Mouse (Mus musculus): Measurements from ENCODE around the gene Tmc7. TPM values are rescaled to one million over a fixed set of nuclear protein-coding genes. Genes with fewer than 3 reads are reported as not detected.
A peak's percentile ranks its signal among the peaks of the same experiment; 100 is the strongest.

The Tmc7 gene
- polyA plus RNA-seq, 1 experiment from 2014 or later = 7.5 TPM

- no peak for DNase-seq (ENCODE audit: low spot score)
Observed at GRCm38 (mm10) chr7:118571350-118571749, 13.2 kb downstream of the Tmc7 start.

GRCm38 (mm10) chr7:118569121-118569543 is 15.4 kb downstream of the Tmc7 start:
- Histone ChIP-seq H3K36me3 (replicated peaks; ENCODE audit: control insufficient read depth, insufficient read depth) (peaks cover 8% of the 10 kb centered on the region; the same call in 1 of the 2 replicates), H3K4me3 (replicated peaks; ENCODE audit: low read length) (no peak overlapping the region), H3K27ac (no peak overlapping the region), H3K4me1 (replicated peaks; ENCODE audit: control insufficient read depth, insufficient read depth, low read length) (no peaks in the 10 kb centered on the region), H3K9ac (no peak overlapping the region), H3K9me3 (ENCODE audit: control insufficient read depth, low read length) (peaks cover 6% of the 10 kb centered on the region; the same call in 1 of the 2 replicates), H3K4me2 (replicated peaks) (no peak overlapping the region), H3K27me3 (ENCODE audit: control insufficient read depth, insufficient read depth, low read length) (no peaks in the 10 kb centered on the region)
- WGBS = 24% methylated on average over 6 of the region's 6 CpGs
- ATAC-seq (ENCODE audit: low FRiP score) = peak; percentile 62
- no peak for DNase-seq (ENCODE audit: low spot score)

More at GRCm38 (mm10) chr7:118571350-118571749, 13.2 kb downstream of the Tmc7 start:
- H3K36me3 ChIP-seq (replicated peaks; ENCODE audit: control insufficient read depth, insufficient read depth) = no peaks in the 10 kb centered on the region
- H3K4me1 ChIP-seq (replicated peaks; ENCODE audit: control insufficient read depth, insufficient read depth, low read length) = no peaks in the 10 kb centered on the region
- no peak overlapping the region for H3K4me2 ChIP-seq (replicated peaks)
- 41% methylated on average over 5 of the region's 5 CpGs for WGBS
- peaks cover 6% of the 10 kb centered on the region; the same call in 1 of the 2 replicates for H3K9me3 ChIP-seq (ENCODE audit: control insufficient read depth, low read length)
- no peak overlapping the region for H3K4me3 ChIP-seq (replicated peaks; ENCODE audit: low read length)
- no peak overlapping the region for H3K27ac ChIP-seq
- H3K9ac ChIP-seq = no peak overlapping the region
- ATAC-seq (ENCODE audit: low FRiP score) = no peak
- no peaks in the 10 kb centered on the region for H3K27me3 ChIP-seq (ENCODE audit: control insufficient read depth, insufficient read depth, low read length)

GRCm38 (mm10) chr7:118554290-118554689 is 30.2 kb downstream of the Tmc7 start:
- Histone ChIP-seq H3K27me3 (ENCODE audit: control insufficient read depth, insufficient read depth, low read length) (no peaks in the 10 kb centered on the region), H3K36me3 (replicated peaks; ENCODE audit: control insufficient read depth, insufficient read depth) (peaks cover 60% of the 10 kb centered on the region), H3K9me3 (ENCODE audit: control insufficient read depth, low read length) (peaks cover 15% of the 10 kb centered on the region), H3K27ac (no peak overlapping the region), H3K4me1 (replicated peaks; ENCODE audit: control insufficient read depth, insufficient read depth, low read length) (no peaks in the 10 kb centered on the region), H3K4me2 (replicated peaks) (no peak overlapping the region), H3K9ac (no peak overlapping the region), H3K4me3 (replicated peaks; ENCODE audit: low read length) (no peak overlapping the region)
- 49% methylated on average over 2 of the region's 2 CpGs for WGBS
- no peak for ATAC-seq (ENCODE audit: low FRiP score)
- no peak for DNase-seq (ENCODE audit: low spot score)

DNA sequence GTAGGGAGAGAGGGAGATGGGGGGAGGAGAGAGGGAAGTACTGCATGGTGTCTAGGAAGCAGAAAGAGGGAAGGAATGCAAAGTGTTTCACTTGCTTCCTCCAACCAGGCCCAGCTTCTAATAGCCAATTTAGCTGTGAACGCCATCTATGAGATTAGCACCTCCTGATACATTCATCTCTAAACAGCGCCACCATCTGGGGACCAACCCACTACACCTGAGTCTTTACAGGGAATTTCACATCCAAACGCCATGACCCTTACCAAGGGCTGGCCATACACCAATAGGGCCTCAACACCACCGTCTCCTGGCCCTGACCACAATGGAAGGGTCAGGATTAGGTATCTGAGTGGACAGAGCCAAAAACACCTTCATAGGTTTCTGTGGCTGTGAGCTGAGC is 30.7 kb downstream of the Tmc7 start:
- H3K4me3 ChIP-seq (replicated peaks; ENCODE audit: low read length) = no peak overlapping the region
- DNase-seq (ENCODE audit: low spot score) (no peak), ATAC-seq (ENCODE audit: low FRiP score) (no peak)
- no peak overlapping the region for H3K4me2 ChIP-seq (replicated peaks)
- H3K27me3 ChIP-seq (ENCODE audit: control insufficient read depth, insufficient read depth, low read length) = no peaks in the 10 kb centered on the region
- 71% methylated on average over 4 of the region's 4 CpGs for WGBS
- H3K27ac ChIP-seq = no peak overlapping the region
- no peak overlapping the region for H3K9ac ChIP-seq
- peaks cover 15% of the 10 kb centered on the region for H3K9me3 ChIP-seq (ENCODE audit: control insufficient read depth, low read length)
- H3K36me3 ChIP-seq (replicated peaks; ENCODE audit: control insufficient read depth, insufficient read depth) = peaks cover 55% of the 10 kb centered on the region
- H3K4me1 ChIP-seq (replicated peaks; ENCODE audit: control insufficient read depth, insufficient read depth, low read length) = no peaks in the 10 kb centered on the region

DNA sequence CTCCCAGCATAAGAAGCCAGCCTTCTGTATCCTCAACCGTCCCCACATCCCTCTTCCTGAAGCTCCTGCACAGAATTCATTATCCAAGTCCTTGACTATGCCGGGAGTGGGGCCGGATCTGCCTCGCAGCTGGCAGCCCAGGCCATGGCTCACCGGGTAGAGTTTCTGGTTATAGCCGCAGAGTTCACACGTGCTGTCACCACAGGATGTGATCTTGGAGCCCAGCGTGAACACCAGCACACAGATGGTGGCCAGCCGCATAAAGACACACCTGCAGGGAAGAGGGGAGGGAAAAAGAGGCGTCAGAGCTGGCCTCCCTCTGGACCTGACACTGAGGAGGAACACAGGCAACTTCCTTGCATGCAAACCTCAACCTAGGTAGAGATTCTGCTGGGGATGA is 37.1 kb downstream of the Tmc7 start:
- H3K9ac ChIP-seq = no peak overlapping the region
- no peaks in the 10 kb centered on the region for H3K4me1 ChIP-seq (replicated peaks; ENCODE audit: control insufficient read depth, insufficient read depth, low read length)
- no peaks in the 10 kb centered on the region for H3K27me3 ChIP-seq (ENCODE audit: control insufficient read depth, insufficient read depth, low read length)
- H3K4me3 ChIP-seq (replicated peaks; ENCODE audit: low read length) = no peak overlapping the region
- H3K36me3 ChIP-seq (replicated peaks; ENCODE audit: control insufficient read depth, insufficient read depth) = peaks cover 59% of the 10 kb centered on the region
- H3K9me3 ChIP-seq (ENCODE audit: control insufficient read depth, low read length) = peaks cover 11% of the 10 kb centered on the region
- no peak for DNase-seq (ENCODE audit: low spot score)
- ATAC-seq (ENCODE audit: low FRiP score) = no peak
- no peak overlapping the region for H3K4me2 ChIP-seq (replicated peaks)
- H3K27ac ChIP-seq = no peak overlapping the region
- WGBS = 85% methylated on average over 10 of the region's 10 CpGs

GRCm38 (mm10) chr7:118544128-118544527 is 40.4 kb downstream of the Tmc7 start:
- 89% methylated on average over 4 of the region's 4 CpGs for WGBS
- Histone ChIP-seq H3K9ac (no peak overlapping the region), H3K4me2 (replicated peaks) (no peak overlapping the region), H3K4me1 (replicated peaks; ENCODE audit: control insufficient read depth, insufficient read depth, low read length) (no peaks in the 10 kb centered on the region), H3K9me3 (ENCODE audit: control insufficient read depth, low read length) (no peaks in the 10 kb centered on the region), H3K27ac (no peak overlapping the region), H3K4me3 (replicated peaks; ENCODE audit: low read length) (no peak overlapping the region), H3K27me3 (ENCODE audit: control insufficient read depth, insufficient read depth, low read length) (no peaks in the 10 kb centered on the region), H3K36me3 (replicated peaks; ENCODE audit: control insufficient read depth, insufficient read depth) (peaks cover 48% of the 10 kb centered on the region)
- DNase-seq (ENCODE audit: low spot score) = no peak
- ATAC-seq (ENCODE audit: low FRiP score) = no peak

GRCm38 (mm10) chr7:118535076-118535475 is 49.5 kb downstream of the Tmc7 start:
- DNase-seq (ENCODE audit: low spot score) (no peak), ATAC-seq (ENCODE audit: low FRiP score) (no peak)
- no peaks in the 10 kb centered on the region for H3K27me3 ChIP-seq (ENCODE audit: control insufficient read depth, insufficient read depth, low read length)
- no peak overlapping the region for H3K4me2 ChIP-seq (replicated peaks)
- H3K9ac ChIP-seq = no peak overlapping the region
- H3K4me1 ChIP-seq (replicated peaks; ENCODE audit: control insufficient read depth, insufficient read depth, low read length) = peaks cover 8% of the 10 kb centered on the region; the same call in 1 of the 2 replicates
- H3K27ac ChIP-seq = no peak overlapping the region
- H3K36me3 ChIP-seq (replicated peaks; ENCODE audit: control insufficient read depth, insufficient read depth) = peaks cover 8% of the 10 kb centered on the region
- no peaks in the 10 kb centered on the region for H3K9me3 ChIP-seq (ENCODE audit: control insufficient read depth, low read length)
- 93% methylated on average over 4 of the region's 4 CpGs for WGBS
- no peak overlapping the region for H3K4me3 ChIP-seq (replicated peaks; ENCODE audit: low read length)

DNA sequence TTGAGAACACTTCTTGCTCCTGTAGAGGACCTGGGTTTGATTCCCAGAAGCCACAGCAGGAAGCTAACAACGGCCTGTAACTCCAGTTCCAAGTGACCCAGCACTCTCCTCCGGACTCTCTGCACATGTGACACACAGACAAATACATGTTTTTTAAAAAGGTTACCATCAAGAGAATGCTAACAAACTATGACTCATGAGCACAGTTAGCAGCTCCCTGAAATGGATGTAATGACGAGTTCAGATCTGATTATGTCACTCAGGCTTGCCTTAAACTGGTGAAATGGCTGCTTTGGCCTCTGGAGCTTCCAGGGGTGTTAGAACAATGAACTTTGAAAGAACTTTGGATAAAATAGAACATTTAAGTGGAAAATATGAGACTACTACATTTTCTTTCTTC is 50.2 kb downstream of the Tmc7 start:
- DNase-seq (ENCODE audit: low spot score) (no peak), ATAC-seq (ENCODE audit: low FRiP score) (no peak)
- H3K27me3 ChIP-seq (ENCODE audit: control insufficient read depth, insufficient read depth, low read length) = no peaks in the 10 kb centered on the region
- H3K4me3 ChIP-seq (replicated peaks; ENCODE audit: low read length) = no peak overlapping the region
- H3K9me3 ChIP-seq (ENCODE audit: control insufficient read depth, low read length) = no peaks in the 10 kb centered on the region
- H3K9ac ChIP-seq = no peak overlapping the region
- 81% methylated on average over 3 of the region's 3 CpGs for WGBS
- H3K4me1 ChIP-seq (replicated peaks; ENCODE audit: control insufficient read depth, insufficient read depth, low read length) = peaks cover 8% of the 10 kb centered on the region; the same call in 1 of the 2 replicates
- H3K27ac ChIP-seq = no peak overlapping the region
- H3K4me2 ChIP-seq (replicated peaks) = no peak overlapping the region
- H3K36me3 ChIP-seq (replicated peaks; ENCODE audit: control insufficient read depth, insufficient read depth) = 0 out of 2 replicates have a peak, but pooled peaks cover 6% of the 10 kb centered on the region

DNA sequence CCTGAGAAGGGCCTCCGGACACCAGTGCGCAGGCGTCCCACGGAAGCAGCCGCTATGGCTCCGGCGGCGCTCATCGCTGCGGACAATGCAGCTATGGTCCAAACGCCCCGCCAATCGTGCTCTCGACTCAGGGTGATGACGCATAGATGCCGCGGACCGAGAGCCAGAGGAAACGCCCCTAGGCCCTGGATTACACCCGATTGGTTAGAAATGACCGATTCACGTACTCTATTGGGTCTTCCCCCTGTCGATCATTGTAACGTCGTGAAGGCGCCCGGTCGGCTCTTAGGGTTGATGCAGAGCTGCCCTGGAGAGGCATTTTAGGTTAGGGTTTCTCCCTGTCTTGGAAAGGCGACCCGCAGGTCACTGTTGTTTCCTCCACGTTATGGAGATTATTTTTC is 51.4 kb downstream of the Tmc7 start, which contains the start of gene Coq7:
TSS of gene Coq7 (minus strand) at position 179 of the 401 bp plus-strand sequence.
- WGBS = under 1% methylated on average over 31 of the region's 31 CpGs

More for the DNA sequence above, 51.4 kb downstream of the Tmc7 start, which contains the start of gene Coq7:
- peak; percentile 100 for DNase-seq (ENCODE audit: low spot score)
- Histone ChIP-seq H3K4me3 (replicated peaks; ENCODE audit: low read length) (peak within 1 kb of the TSS; percentile 71), H3K27me3 (ENCODE audit: control insufficient read depth, insufficient read depth, low read length) (no peaks in the 10 kb centered on the region), H3K4me1 (replicated peaks; ENCODE audit: control insufficient read depth, insufficient read depth, low read length) (peaks cover 8% of the 10 kb centered on the region; the same call in 1 of the 2 replicates), H3K9ac (peak within 1 kb of the TSS; percentile 69), H3K27ac (peak within 1 kb of the TSS; percentile 99), H3K36me3 (replicated peaks; ENCODE audit: control insufficient read depth, insufficient read depth) (no peaks in the 10 kb centered on the region), H3K9me3 (ENCODE audit: control insufficient read depth, low read length) (no peaks in the 10 kb centered on the region), H3K4me2 (replicated peaks) (peak within 1 kb of the TSS; percentile 77)
- peak; percentile 99 for ATAC-seq (ENCODE audit: low FRiP score)
